In the genomic region with DNA sequence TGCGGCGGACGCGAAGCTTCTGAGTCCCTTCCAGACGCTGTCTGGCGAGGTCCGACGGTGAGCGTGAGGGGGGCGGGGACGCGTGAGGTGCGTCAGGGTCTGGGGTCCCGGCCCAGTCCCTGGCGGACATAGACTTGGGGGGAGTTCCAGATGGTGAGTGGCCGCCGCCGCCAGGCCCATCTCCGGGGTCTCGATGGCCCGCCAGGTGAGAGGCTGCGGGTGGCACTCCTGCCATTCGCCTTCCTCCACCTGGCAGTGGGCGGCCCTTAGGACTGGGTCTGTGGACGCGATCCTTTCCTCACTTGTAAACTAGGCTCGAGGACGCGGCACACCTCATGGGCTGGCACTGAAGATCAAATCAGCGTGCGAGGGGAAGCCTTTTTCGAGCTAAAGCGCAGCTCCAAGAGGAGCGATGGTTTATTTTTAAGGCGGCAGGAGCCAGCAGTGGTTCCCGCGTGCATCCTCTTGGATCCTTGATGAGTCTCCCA, we compare ENCODE assay signal across 8 mouse cellular contexts. TPM values are rescaled to one million over a fixed set of nuclear protein-coding genes. Genes with fewer than 3 reads are reported as not detected.
DNase-seq lines count a peak whose midpoint lies in the region; ATAC-seq and TF ChIP-seq lines count a peak whose summit lies in the region.

No protein-coding gene starts in this region.

- DNase-seq in heart, adult 2 months = no peak
- no peak for DNase-seq in heart, postnatal 10 days
- peak; percentile 48 for DNase-seq in 416B (ENCODE audit: low read depth)
- peak; percentile 25 for DNase-seq in c-Kit-negative CD71-positive TER-119-positive erythroid progenitor cells, embryonic 14.5 days (ENCODE audit: low read depth, low spot score)
- DNase-seq in hindbrain, embryonic 10.5 days (ENCODE audit: low spot score) = no peak
- no peak for DNase-seq in B cell, adult 2 months

- ATAC-seq in limb, embryonic 13.5 days (ENCODE audit: low FRiP score, low read depth) = peak; percentile 88
- ATAC-seq in midbrain, embryonic 13.5 days = peak; percentile 94

- 0 out of 2 replicates have a peak, but pooled peaks cover 2% of the 10 kb centered on the region for H3K9me3 ChIP-seq in hindbrain, embryonic 10.5 days
- no peaks in the 10 kb centered on the region; the same call in 1 of the 2 replicates for H3K9me3 ChIP-seq in limb, embryonic 13.5 days
- H3K9me3 ChIP-seq in midbrain, embryonic 13.5 days = no peaks in the 10 kb centered on the region

- TF ChIP-seq POLR2A in heart, adult 2 months (IDR thresholded peaks at IDR 0.05; ENCODE audit: insufficient read depth, low read depth, low read length) = no peak

- H3K79me2 ChIP-seq in heart, adult 2 months (replicated peaks; ENCODE audit: control insufficient read depth, insufficient read depth, low read length) = 0 out of 2 replicates have a peak, but pooled peaks cover 1% of the 10 kb centered on the region

- peaks cover 3% of the 10 kb centered on the region; the same call in 1 of the 2 replicates for H3K4me1 ChIP-seq in heart, adult 2 months (ENCODE audit: control insufficient read depth, insufficient read depth, low read length)
- peaks cover 23% of the 10 kb centered on the region for H3K4me1 ChIP-seq in hindbrain, embryonic 10.5 days (replicated peaks)
- peaks cover 25% of the 10 kb centered on the region for H3K4me1 ChIP-seq in limb, embryonic 13.5 days
- peaks cover 26% of the 10 kb centered on the region for H3K4me1 ChIP-seq in midbrain, embryonic 13.5 days (replicated peaks)

- H3K4me3 ChIP-seq in heart, adult 2 months = peak overlapping the region; percentile 96
- peak overlapping the region; percentile 72 for H3K4me3 ChIP-seq in hindbrain, embryonic 10.5 days
- H3K4me3 ChIP-seq in limb, embryonic 13.5 days = peak overlapping the region; percentile 84
- H3K4me3 ChIP-seq in midbrain, embryonic 13.5 days (replicated peaks) = peak overlapping the region; percentile 87

- H3K36me3 ChIP-seq in heart, adult 2 months (ENCODE audit: control insufficient read depth, insufficient read depth, low read length) = no peaks in the 10 kb centered on the region
- peaks cover 34% of the 10 kb centered on the region for H3K36me3 ChIP-seq in hindbrain, embryonic 10.5 days
- peaks cover 38% of the 10 kb centered on the region for H3K36me3 ChIP-seq in limb, embryonic 13.5 days
- peaks cover 28% of the 10 kb centered on the region for H3K36me3 ChIP-seq in midbrain, embryonic 13.5 days

- H3K4me2 ChIP-seq in limb, embryonic 13.5 days (replicated peaks) = peak overlapping the region; percentile 81
- H3K4me2 ChIP-seq in midbrain, embryonic 13.5 days (replicated peaks) = peak overlapping the region; percentile 79

- WGBS in heart, adult 2 months = under 1% methylated on average over 34 of the region's 37 CpGs
- under 1% methylated on average over 37 of the region's 37 CpGs for WGBS in hindbrain, embryonic 10.5 days
- WGBS in limb, embryonic 13.5 days = under 1% methylated on average over 37 of the region's 37 CpGs
- WGBS in midbrain, embryonic 13.5 days = 1% methylated on average over 37 of the region's 37 CpGs

- no peak for TF ChIP-seq CTCF in heart, adult 2 months (IDR thresholded peaks at IDR 0.05)

- intact Hi-C loops in heart, adult 2 months (cut with DNase I) = no loop called here
- intact Hi-C loops in heart, postnatal 10 days (cut with DNase I) = no loop called here

- peak overlapping the region; percentile 89 for H3K9ac ChIP-seq in heart, adult 2 months (ENCODE audit: low read depth, low read length)
- peak overlapping the region; percentile 83 for H3K9ac ChIP-seq in limb, embryonic 13.5 days
- peak overlapping the region; percentile 85 for H3K9ac ChIP-seq in midbrain, embryonic 13.5 days (replicated peaks)

- peak overlapping the region; percentile 84 for H3K27ac ChIP-seq in heart, adult 2 months
- peak overlapping the region; percentile 90 for H3K27ac ChIP-seq in hindbrain, embryonic 10.5 days
- H3K27ac ChIP-seq in limb, embryonic 13.5 days = peak overlapping the region; percentile 85
- H3K27ac ChIP-seq in midbrain, embryonic 13.5 days = peak overlapping the region; percentile 89

- no peaks in the 10 kb centered on the region for H3K27me3 ChIP-seq in heart, adult 2 months (ENCODE audit: control insufficient read depth, insufficient read depth, low read length)
- H3K27me3 ChIP-seq in hindbrain, embryonic 10.5 days (ENCODE audit: insufficient read depth, poor library complexity, severe bottlenecking) = no peaks in the 10 kb centered on the region
- no peaks in the 10 kb centered on the region for H3K27me3 ChIP-seq in limb, embryonic 13.5 days
- H3K27me3 ChIP-seq in midbrain, embryonic 13.5 days = no peaks in the 10 kb centered on the region

- 0 out of 2 replicates have a peak, but pooled peaks have one; percentile 3 for TF ChIP-seq EP300 in heart, adult 2 months (IDR thresholded peaks at IDR 0.05; ENCODE audit: insufficient read depth, low read depth, low read length)

RNA-seq across cellular contexts. Expression of gene Lmbrd2, which starts 0.4 kb away (rescaled TPM):
- 10 to 100 TPM; 12.4 to 14.0 TPM for total RNA-seq in heart, adult 2 months (2021)
- 5.5 and 12.2 TPM in 2 replicates for polyA plus RNA-seq in heart, adult 2 months (2012; rRNA removed)
- 10 to 100 TPM; 14.6 to 17.6 TPM for total RNA-seq in heart, postnatal 10 days (2021)
- 1.8 and 2.6 TPM in 2 replicates for polyA plus RNA-seq in hindbrain, embryonic 10.5 days (2016; fragmentation: Nextera tagmentation; extraction: Ambion mirVana)
- polyA plus RNA-seq in limb, embryonic 13.5 days (2015; fragmentation: Nextera tagmentation; extraction: Ambion mirVana) = 2.5 and 2.8 TPM in 2 replicates
- polyA plus RNA-seq in midbrain, embryonic 13.5 days (2015; fragmentation: Nextera tagmentation; extraction: Ambion mirVana) = 3.7 and 3.9 TPM in 2 replicates

RNA-seq across cellular contexts. Expression of gene Skp2, which starts 14.5 kb away (rescaled TPM):
- under 1 TPM; 0.50 to 0.73 TPM for total RNA-seq in heart, adult 2 months (2021)
- 0.57 and 0.70 TPM in 2 replicates for polyA plus RNA-seq in heart, adult 2 months (2012; rRNA removed)
- total RNA-seq in heart, postnatal 10 days (2021) = 1 to 10 TPM; 3.5 TPM
- 85.2 and 108 TPM in 2 replicates for polyA plus RNA-seq in hindbrain, embryonic 10.5 days (2016; fragmentation: Nextera tagmentation; extraction: Ambion mirVana)
- polyA plus RNA-seq in limb, embryonic 13.5 days (2015; fragmentation: Nextera tagmentation; extraction: Ambion mirVana) = 99.9 and 107 TPM in 2 replicates
- polyA plus RNA-seq in midbrain, embryonic 13.5 days (2015; fragmentation: Nextera tagmentation; extraction: Ambion mirVana) = 37.3 and 38.0 TPM in 2 replicates

Comparison
In these comparisons a context has a peak if more than half of its experiments do, and no peak if none do; other contexts are left out.
1. DNase-seq: peak in 416B (single experiment) and c-Kit-negative CD71-positive TER-119-positive erythroid progenitor cells, embryonic 14.5 days (single experiment); none in heart, adult 2 months (0 of 2), heart, postnatal 10 days (0 of 2), hindbrain, embryonic 10.5 days (single experiment) and B cell, adult 2 months (0 of 2).
2. RNA of gene Skp2, which starts 14.5 kb away (polyA plus RNA-seq): 99.9 to 107 TPM in limb, embryonic 13.5 days, 85.2 to 108 TPM in hindbrain, embryonic 10.5 days and 37.3 to 38.0 TPM in midbrain, embryonic 13.5 days; 0.57 to 0.70 TPM in heart, adult 2 months; every median in the first group is over 10 times any median in the second.
3. Peak in every context shown above with its lines, with median percentiles within 50 percentile points of each other: H3K27ac ChIP-seq, H3K4me3 ChIP-seq and H3K9ac ChIP-seq.